Mouse (Mus musculus): ENCODE data around the gene Plod3.

The Plod3 gene

DNA sequence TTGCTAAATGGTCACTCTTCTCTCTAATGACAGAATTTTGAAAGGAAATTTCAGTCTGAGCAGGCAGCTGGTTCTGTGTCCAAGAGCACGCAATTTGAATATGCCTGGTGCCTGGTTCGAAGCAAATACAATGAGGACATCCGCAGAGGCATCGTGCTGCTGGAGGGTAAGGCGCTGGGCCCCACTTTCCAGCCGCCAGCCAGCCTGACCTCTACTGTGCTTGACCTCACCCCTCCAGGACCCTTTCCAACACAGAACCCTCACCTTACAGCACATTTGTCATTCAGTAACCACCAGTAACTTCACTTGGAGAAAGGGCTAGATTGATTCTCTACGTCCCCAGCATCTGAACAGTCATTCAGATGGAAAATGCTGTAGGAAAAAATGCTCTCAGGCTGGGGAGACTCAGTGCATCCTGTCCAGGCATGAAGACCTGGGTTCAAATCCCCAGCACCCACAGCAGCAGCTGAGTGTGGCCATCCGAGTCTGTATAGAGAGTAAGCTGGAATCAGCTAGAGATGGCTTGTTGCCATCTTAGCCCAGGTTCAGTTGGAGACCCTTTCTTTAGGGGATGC, 23.8 kb upstream of the Plod3 start:
- no peak for DNase-seq (ENCODE audit: low spot score in 2 of 2)

DNA sequence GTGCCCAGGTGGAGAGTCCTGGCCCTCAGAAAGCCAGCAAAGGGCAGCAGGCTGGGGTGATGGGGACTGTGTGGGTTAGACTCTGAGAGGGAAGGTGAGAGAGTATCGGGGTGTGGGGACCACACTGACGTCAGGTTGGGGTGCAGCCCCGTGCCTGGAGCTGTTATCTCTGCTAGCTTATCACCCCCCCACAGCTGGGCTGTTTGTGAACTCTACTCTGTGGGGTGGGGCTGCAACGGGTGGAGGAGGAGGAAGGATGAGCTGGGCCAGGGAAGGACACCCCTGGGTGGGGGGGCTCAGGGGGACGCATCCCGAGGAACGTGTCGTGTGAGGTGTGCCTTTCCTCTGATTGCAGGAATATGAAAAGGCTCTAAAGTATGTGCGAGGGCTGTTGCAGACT, 21.6 kb upstream of the Plod3 start:
- DNase-seq (ENCODE audit: low spot score in 2 of 2), result no peak

- no peak for DNase-seq (ENCODE audit: low spot score in 2 of 2)
These were observed 21.1 kb upstream of the Plod3 start for GRCm38 (mm10) chr5:136965686-136966085.

- DNase-seq (ENCODE audit: low spot score in 2 of 2), result no peak
These were observed 20.5 kb upstream of the Plod3 start, which contains the start of gene Cldn15 for GRCm38 (mm10) chr5:136966331-136966730. Cldn15 (plus strand) TSS chr5:136966616.

DNA sequence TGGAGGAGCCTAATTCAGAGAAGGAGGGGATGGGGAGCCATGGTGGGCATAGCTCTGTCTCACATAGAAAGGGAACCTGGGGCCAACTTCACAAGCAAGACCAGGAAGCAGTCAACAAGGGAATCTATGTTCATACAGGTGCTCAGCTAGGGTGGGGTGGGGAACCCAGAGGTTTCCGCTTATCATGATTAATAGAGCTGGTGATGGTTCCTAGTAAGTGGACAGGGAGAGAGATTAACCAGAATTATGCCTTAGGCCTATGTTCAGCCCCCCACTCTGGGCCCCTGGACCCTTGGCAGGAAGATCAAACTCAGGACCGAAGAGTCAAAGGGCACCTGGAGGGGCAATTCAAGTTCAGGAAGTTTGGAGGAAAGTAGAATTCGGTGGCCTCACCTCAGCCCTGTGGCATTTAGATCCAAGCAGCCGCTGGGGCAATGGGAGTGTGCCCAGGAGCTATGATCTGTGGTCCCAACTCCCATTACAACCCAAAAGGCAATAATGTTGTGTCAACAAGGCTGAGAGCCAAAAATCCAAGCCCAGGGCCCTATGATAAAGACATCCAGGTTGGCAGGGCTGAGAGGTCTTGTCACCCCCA, 19.9 kb upstream of the Plod3 start:
- no peak for DNase-seq (ENCODE audit: low spot score in 2 of 2)

DNA sequence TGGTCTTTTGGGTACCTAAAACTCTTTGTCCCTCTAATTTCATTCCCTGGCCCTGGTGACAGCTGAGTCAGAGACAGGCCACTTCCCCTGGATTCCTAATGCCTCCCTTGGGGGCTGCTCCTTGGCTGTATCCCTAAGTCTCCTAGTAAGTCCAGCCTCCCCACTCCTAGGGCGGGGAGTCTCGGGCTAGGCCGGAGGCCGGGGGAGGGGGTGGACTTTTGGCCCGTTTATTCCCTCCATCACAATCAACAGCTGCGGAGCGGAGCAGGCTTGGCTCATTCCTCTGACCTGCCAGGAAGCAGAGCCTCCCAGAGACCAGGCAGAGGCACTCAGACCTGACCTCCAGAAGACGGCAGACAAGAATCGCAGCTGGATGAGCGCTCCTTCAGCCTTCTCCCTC, 19.2 kb upstream of the Plod3 start:
- DNase-seq (ENCODE audit: low spot score in 2 of 2), result no peak

GRCm38 (mm10) chr5:136970703-136971102, 16.1 kb upstream of the Plod3 start:
- DNase-seq (ENCODE audit: low spot score in 2 of 2), result peak in 1 of 2 experiments; percentile 79

- DNase-seq (ENCODE audit: low spot score in 2 of 2), result no peak
These were observed 13.1 kb upstream of the Plod3 start for GRCm38 (mm10) chr5:136973670-136974069.

DNA sequence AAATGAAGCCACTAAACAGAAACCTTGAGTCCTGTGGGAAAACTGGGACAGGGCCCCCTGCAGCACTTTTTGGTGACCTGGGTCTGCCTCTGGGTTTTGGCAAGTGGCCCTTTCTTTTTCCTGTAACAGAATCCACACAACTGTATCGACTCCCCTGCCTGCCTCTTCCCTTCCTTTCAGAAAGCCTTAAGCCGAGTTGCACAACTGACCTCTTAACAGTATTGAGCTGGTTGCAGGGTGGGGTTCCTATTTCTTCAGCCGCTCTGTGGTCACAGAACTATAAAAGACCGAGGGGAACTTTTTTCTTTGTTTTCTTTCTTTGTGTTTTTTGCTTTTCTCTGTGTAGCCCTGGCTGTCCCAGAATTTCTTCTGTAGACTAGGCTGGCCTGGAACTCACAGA, 9.1 kb upstream of the Plod3 start:
- no peak for DNase-seq (ENCODE audit: low spot score in 2 of 2)

DNA sequence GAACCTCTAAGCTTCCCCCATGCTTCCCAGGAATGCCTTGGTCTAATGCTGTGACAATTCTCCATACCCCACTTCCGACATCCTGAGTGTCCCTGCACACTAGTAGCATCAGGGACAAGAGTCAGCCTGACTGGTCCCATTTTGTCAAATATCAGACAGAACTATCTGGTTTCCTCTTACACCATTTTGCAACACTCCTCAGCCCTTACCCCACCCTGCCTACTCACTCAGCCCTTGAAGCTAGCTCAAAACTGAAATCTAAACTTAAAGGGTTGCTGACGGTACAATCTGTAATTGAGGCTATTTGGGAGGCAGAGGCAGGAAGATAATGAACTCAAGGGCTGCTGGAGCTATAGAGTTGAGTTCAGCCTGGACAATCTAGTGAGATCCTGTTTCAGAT, 7.1 kb upstream of the Plod3 start:
- no peak for DNase-seq (ENCODE audit: low spot score in 2 of 2)

DNA sequence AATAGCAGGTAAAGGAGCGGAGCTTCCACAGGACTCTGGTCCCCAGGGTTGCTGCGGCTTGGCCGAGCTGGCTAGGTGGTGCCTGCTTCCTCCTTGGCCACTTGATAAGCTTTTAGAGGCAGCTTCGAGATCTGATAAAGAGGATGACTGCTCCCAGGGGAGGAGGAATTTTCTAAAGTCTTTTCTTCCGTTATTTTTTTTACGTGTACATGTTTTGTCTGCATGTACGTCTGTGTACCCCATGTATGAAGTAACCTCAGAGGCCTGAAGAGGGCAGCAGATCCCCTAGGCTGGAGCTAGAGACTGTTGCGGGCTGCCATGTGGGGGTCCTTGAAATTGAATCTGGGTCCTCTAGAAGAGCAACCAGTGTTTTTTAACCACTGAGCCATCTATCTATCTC, 5.8 kb upstream of the Plod3 start:
- DNase-seq (ENCODE audit: low spot score in 2 of 2), result no peak

GRCm38 (mm10) chr5:136982338-136982930, 4.4 kb upstream of the Plod3 start:
- DNase-seq (ENCODE audit: low spot score in 2 of 2), result peak in 1 of 2 experiments; percentile 54

DNA sequence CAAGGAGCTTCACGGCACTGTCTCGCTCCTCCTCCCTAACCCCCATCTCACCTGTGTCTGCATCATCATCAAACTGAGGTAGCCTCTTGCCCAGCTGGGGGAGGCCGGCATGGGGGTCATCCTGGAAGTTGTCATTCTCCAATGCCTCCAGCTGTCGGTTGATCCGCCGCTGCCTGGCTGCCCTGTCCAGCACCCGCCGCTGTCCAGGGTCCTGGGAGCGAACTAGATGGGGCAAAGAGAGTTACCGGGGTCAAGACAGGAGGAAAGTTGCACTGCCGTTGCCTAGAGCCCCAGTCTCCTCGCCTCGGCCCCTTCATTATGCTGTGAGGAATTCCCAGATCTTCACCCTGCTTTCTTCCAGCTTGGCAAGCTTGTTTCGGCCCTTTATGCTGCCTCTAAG, 2.0 kb upstream of the Plod3 start:
- no peak for DNase-seq (ENCODE audit: low spot score in 2 of 2)

- peak; percentile 44 to 68 for DNase-seq (ENCODE audit: low spot score in 2 of 2)
These were observed 517 bp downstream of the Plod3 start for GRCm38 (mm10) chr5:136987138-136987933.

DNA sequence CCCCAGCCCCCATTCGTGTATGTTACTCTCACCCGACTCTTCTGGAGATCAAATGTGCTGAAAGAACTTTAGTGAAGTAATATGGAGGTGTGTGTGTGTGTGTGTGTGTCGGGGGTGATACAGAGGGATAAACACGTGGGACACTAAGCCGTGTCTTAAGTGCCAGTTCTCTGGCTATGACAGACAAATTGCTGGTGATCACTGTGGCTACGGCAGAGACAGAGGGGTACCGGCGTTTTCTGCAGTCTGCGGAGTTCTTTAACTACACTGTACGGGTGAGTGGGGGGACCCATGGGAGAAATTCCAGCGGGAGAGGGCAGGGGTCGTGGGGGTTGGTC, 1.1 kb downstream of the Plod3 start, which contains the start of gene Znhit1:
Gene Znhit1 (minus strand): TSS at position 88 of the 338 bp plus-strand sequence.
- no peak for DNase-seq (ENCODE audit: low spot score in 2 of 2)

DNA sequence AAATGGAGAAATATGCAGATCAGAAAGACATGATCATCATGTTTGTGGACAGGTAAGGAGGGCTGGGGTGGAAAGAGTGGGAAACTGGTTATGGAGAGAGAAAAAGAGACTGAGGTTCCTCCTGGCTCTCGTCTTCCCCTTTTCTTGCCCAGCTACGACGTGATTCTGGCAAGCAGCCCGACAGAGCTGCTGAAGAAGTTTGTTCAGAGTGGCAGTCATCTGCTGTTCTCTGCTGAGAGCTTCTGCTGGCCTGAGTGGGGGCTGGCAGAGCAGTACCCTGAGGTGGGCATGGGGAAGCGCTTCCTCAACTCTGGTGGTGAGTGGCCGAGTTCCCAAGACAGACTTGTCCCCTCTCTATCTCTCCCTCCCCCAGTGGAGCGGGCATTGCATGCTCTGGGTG, 1.6 kb downstream of the Plod3 start:
- DNase-seq (ENCODE audit: low spot score in 2 of 2), result no peak

- no peak for DNase-seq (ENCODE audit: low spot score in 2 of 2)
These were observed 3.0 kb downstream of the Plod3 start for GRCm38 (mm10) chr5:136989801-136990200.

DNA sequence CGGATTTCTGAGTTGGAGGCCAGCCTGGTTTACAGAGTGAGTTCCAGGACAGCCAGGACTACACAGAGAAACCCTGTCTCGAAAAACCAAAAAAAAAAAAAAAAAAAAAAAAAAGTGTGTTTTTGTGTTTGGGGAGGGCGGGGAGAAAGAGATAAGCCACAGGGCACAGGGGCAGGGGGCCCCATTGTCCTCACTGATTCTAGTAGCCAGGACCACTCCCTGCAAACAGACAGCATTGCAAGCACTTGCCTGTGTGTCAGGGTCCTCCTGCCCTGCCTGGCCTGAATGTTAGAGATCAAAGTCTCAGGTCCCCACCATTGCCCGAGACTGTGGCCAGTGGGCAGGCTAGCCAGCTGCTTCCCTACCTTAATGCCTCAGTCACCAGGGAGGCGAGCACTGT, 12.6 kb downstream of the Plod3 start:
- DNase-seq (ENCODE audit: low spot score in 2 of 2), result no peak

DNA sequence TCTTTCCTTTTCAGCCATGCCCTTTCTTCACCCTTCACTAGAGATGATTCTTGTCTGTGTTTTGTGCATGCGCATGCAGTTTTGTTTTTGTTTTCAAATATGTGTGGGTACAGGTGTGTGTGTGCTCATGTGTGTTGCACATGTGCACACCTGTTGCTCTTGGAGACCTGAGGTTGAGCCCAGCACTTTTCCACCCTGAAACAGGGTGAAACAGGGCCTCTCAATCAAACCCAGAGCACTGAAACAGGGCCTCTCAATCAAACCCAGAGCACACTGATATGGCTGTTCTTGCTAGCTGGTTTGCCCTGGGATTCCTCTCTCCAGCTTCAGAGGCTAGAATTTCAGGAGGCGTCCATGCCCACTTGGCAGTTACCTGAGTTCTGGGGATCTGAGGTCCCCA, 13.8 kb downstream of the Plod3 start:
- no peak for DNase-seq (ENCODE audit: low spot score in 2 of 2)

DNA sequence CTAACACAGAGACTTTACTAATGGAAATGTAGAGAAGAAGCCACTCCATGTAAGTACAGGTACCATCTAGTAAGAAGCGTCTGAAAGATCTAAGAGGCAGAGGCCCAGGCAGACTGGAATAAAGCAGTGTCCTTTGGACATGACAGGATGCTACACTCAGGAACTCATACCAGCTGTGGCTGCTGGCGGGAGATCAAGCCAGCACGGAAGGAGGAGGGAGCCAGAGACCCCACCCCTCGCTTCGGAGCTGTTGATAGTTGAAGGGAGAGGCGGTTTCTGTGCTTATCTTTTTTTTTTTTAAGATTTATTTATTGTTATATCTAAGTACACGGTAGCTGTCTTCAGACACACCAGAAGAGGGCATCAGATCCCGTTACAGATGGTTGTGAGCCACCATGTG, 20.5 kb downstream of the Plod3 start:
- no peak for DNase-seq (ENCODE audit: low spot score in 2 of 2)

GRCm38 (mm10) chr5:137009988-137010387, 23.2 kb downstream of the Plod3 start:
- DNase-seq (ENCODE audit: low spot score in 2 of 2), result peak in 1 of 2 experiments; percentile 41

DNA sequence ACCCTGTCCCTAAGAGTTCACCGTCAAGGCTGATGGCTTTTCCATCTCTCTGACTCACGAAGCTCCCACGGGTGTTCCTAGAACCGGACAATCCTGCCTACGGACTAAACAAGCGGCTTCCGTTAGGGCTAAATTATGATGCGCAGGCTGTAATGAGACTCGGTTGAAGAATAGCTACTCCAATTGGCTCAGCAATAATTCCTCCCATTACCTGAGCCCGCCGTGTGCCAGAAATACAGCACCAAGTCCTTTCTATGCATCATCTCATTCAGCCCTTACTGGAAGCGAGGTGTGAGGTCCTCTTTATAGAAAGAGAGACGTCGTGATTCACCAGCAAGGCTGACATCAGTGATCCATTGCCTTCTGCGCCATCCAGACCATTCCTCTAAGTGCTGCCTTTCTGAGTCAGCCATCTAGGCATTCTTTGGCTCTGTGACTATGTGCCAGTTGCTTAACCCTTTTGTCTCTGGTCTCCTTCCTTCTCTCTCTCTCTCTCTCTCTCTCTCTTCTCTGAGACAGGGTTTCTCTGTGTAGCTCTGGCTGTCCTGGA, 25.7 kb downstream of the Plod3 start:
- DNase-seq (ENCODE audit: low spot score in 2 of 2), result no peak

Data from thymus, postnatal 10 days (tissue).